Mouse (Mus musculus) testis, adult 2 months (tissue): ENCODE data around the gene Lexm. TPM values are rescaled to one million over a fixed set of nuclear protein-coding genes. Genes with fewer than 3 reads are reported as not detected.

ENCODE experiments used
- H3K27ac ChIP-seq: fragments of 200-500 bp; 2 replicates; pipeline ENCODE4 v1.5.1; 2012; ENCODE audit warnings: low read depth, low read length; ENCODE audit not compliant: control insufficient read depth, insufficient read depth
- H3K27me3 ChIP-seq: fragments of 200-500 bp; 2 replicates; pipeline ENCODE4 v1.6.1; 2012; ENCODE audit warnings: mild to moderate bottlenecking, low read length, moderate library complexity; ENCODE audit not compliant: control insufficient read depth, insufficient read depth
- H3K36me3 ChIP-seq: fragments of 200-500 bp; 2 replicates; pipeline ENCODE4 v1.6.1; 2012; ENCODE audit warnings: mild to moderate bottlenecking, low read length; ENCODE audit not compliant: control insufficient read depth, insufficient read depth
- H3K4me1 ChIP-seq: fragments of 200-500 bp; 2 replicates; pipeline ENCODE4 v1.6.1; 2012; ENCODE audit warnings: low read length; ENCODE audit not compliant: control insufficient read depth, insufficient read depth
- H3K4me3 ChIP-seq: fragments of 200-500 bp; 2 replicates; pipeline ENCODE4 v1.5.1; 2012; ENCODE audit warnings: low read depth, mild to moderate bottlenecking, low read length, moderate library complexity, mixed read lengths; ENCODE audit not compliant: control insufficient read depth
- CTCF ChIP-seq: fragments of 200-500 bp; IDR thresholded peaks from 2 replicates; pipeline ENCODE4 v1.5.1; 2012; ENCODE audit warnings: low read depth, mild to moderate bottlenecking, inconsistent platforms, low read length, moderate library complexity; ENCODE audit not compliant: control insufficient read depth, insufficient read depth, insufficient replicate concordance
- POLR2A ChIP-seq: fragments of 200-500 bp; IDR thresholded peaks from 2 replicates; pipeline ENCODE4 v1.6.1; 2012; ENCODE audit warnings: low read depth, mild to moderate bottlenecking, inconsistent platforms, low read length, moderate library complexity; ENCODE audit not compliant: control insufficient read depth
- polyA plus RNA-seq: library from polyadenylated mRNA; depleted of rRNA; stranded (reverse); fragments of >200 nt; gene quantifications from 2 replicates; pipeline ENCODE4 v1.2.3, GENCODE M21; 2012

The Lexm gene
- polyA plus RNA-seq, 1 experiment = 54.3 TPM

GRCm38 (mm10) chr4:106613560-106613959, 3.5 kb downstream of the Lexm start:
- Histone ChIP-seq H3K27me3 (no peaks in the 10 kb centered on the region), H3K4me3 (no peak overlapping the region), H3K36me3 (no peaks in the 10 kb centered on the region), H3K4me1 (peaks cover 11% of the 10 kb centered on the region), H3K27ac (no peak overlapping the region)
- TF ChIP-seq CTCF (no peak), POLR2A (no peak)

GRCm38 (mm10) chr4:106613105-106613504, 3.9 kb downstream of the Lexm start:
- Histone ChIP-seq H3K27me3 (no peaks in the 10 kb centered on the region), H3K4me1 (peaks cover 11% of the 10 kb centered on the region), H3K27ac (no peak overlapping the region), H3K36me3 (no peaks in the 10 kb centered on the region), H3K4me3 (no peak overlapping the region)
- TF ChIP-seq POLR2A (no peak), CTCF (no peak)

- Histone ChIP-seq H3K4me3 (no peak overlapping the region), H3K4me1 (peaks cover 10% of the 10 kb centered on the region; the same call in 1 of the 2 replicates), H3K27me3 (no peaks in the 10 kb centered on the region), H3K27ac (no peak overlapping the region), H3K36me3 (no peaks in the 10 kb centered on the region)
- TF ChIP-seq CTCF = no peak
- TF ChIP-seq POLR2A = no peak
Measured at GRCm38 (mm10) chr4:106607905-106608304, 9.1 kb downstream of the Lexm start.

- Histone ChIP-seq H3K4me1 (peaks cover 10% of the 10 kb centered on the region; the same call in 1 of the 2 replicates), H3K27ac (no peak overlapping the region), H3K27me3 (no peaks in the 10 kb centered on the region), H3K4me3 (peak overlapping the region; percentile 73), H3K36me3 (no peaks in the 10 kb centered on the region)
- TF ChIP-seq POLR2A = no peak
- TF ChIP-seq CTCF = no peak
Measured at GRCm38 (mm10) chr4:106606639-106607554, 10.1 kb downstream of the Lexm start.

- Histone ChIP-seq H3K4me1 (no peaks in the 10 kb centered on the region), H3K4me3 (no peak overlapping the region), H3K27ac (no peak overlapping the region), H3K36me3 (no peaks in the 10 kb centered on the region), H3K27me3 (no peaks in the 10 kb centered on the region)
- TF ChIP-seq CTCF (no peak), POLR2A (no peak)
Measured at GRCm38 (mm10) chr4:106600770-106601169, 16.3 kb downstream of the Lexm start.

- Histone ChIP-seq H3K27ac (no peak overlapping the region), H3K4me3 (no peak overlapping the region), H3K36me3 (no peaks in the 10 kb centered on the region), H3K27me3 (no peaks in the 10 kb centered on the region), H3K4me1 (no peaks in the 10 kb centered on the region)
- TF ChIP-seq CTCF = no peak
- no peak for TF ChIP-seq POLR2A
Measured at GRCm38 (mm10) chr4:106599415-106599814, 17.6 kb downstream of the Lexm start.

- no peaks in the 10 kb centered on the region for H3K36me3 ChIP-seq
- H3K4me1 ChIP-seq = no peaks in the 10 kb centered on the region
- no peak overlapping the region for H3K27ac ChIP-seq
- TF ChIP-seq CTCF = no peak
- TF ChIP-seq POLR2A = no peak
- no peak overlapping the region for H3K4me3 ChIP-seq
- no peaks in the 10 kb centered on the region for H3K27me3 ChIP-seq
Measured at GRCm38 (mm10) chr4:106597741-106598140, 19.3 kb downstream of the Lexm start.

GRCm38 (mm10) chr4:106597055-106597454, 20.0 kb downstream of the Lexm start:
- Histone ChIP-seq H3K27me3 (no peaks in the 10 kb centered on the region), H3K4me3 (no peak overlapping the region), H3K27ac (no peak overlapping the region), H3K4me1 (no peaks in the 10 kb centered on the region), H3K36me3 (no peaks in the 10 kb centered on the region)
- TF ChIP-seq POLR2A (no peak), CTCF (no peak)
